Mouse (Mus musculus) CH12.LX (cell line): ENCODE measurements around the gene Grid2. TPM values are rescaled to one million over a fixed set of nuclear protein-coding genes. Genes with fewer than 3 reads are reported as not detected.

Experiments used
- DNase-seq: peaks from one replicate; pipeline ENCODE4 v3.0.0-alpha.2; 2013; ENCODE audit errors: extremely low read depth
- H3K27ac ChIP-seq: 2 replicates; pipeline ENCODE4 v1.5.1; 2012; ENCODE audit warnings: low read depth, mild to moderate bottlenecking, control low read depth, moderate library complexity; ENCODE audit not compliant: insufficient read depth
- H3K27me3 ChIP-seq: replicated peaks from 2 replicates; pipeline ENCODE3; 2012; ENCODE audit warnings: inconsistent platforms
- H3K36me3 ChIP-seq, 2 experiments: replicated peaks in 1 of 2; 2 replicates each; pipeline versions ENCODE3 to v1.6.1; 2012; ENCODE audit warnings: inconsistent platforms in 1 of 2, low read length in 1 of 2, mild to moderate bottlenecking in 1 of 2, mixed read lengths in 1 of 2, moderate library complexity in 1 of 2; ENCODE audit not compliant: control insufficient read depth in 1 of 2, insufficient read depth in 1 of 2
- H3K4me1 ChIP-seq, 2 experiments: 2 replicates each; pipeline ENCODE4 v1.6.1; 2012; ENCODE audit warnings: inconsistent platforms in 1 of 2, moderate library complexity in 1 of 2; ENCODE audit not compliant: insufficient read depth in 2 of 2, control insufficient read depth in 1 of 2
- H3K4me2 ChIP-seq: 2 replicates; pipeline ENCODE4 v1.6.1; 2012; ENCODE audit warnings: low read depth, mild to moderate bottlenecking, control low read depth; ENCODE audit not compliant: poor library complexity, insufficient read depth, severe bottlenecking
- H3K4me3 ChIP-seq, 3 experiments: fragments of 150-350 bp in 1 of 3; sonication (generic) in 1 of 3; replicated peaks in 1 of 3; 2 replicates each; pipeline versions ENCODE3 to v1.5.1; 2011 to 2012; ENCODE audit warnings: low read depth in 2 of 3, low read length in 2 of 3, mild to moderate bottlenecking in 2 of 3, moderate library complexity in 2 of 3, control low read depth in 1 of 3, improper control_type of control experiment in 1 of 3, inconsistent platforms in 1 of 3, mixed read lengths in 1 of 3; ENCODE audit not compliant: poor library complexity in 1 of 3
- H3K79me2 ChIP-seq: replicated peaks from 2 replicates; pipeline ENCODE4 v1.6.1; 2012; ENCODE audit warnings: mild to moderate bottlenecking, moderate library complexity; ENCODE audit not compliant: control insufficient read depth, poor library complexity, insufficient read depth, severe bottlenecking; ENCODE audit errors: extremely low read depth
- H3K9ac ChIP-seq: 2 replicates; pipeline ENCODE4 v1.6.1; 2012; ENCODE audit warnings: low read depth, mild to moderate bottlenecking, control low read depth, moderate library complexity; ENCODE audit not compliant: insufficient read depth
- H3K9me3 ChIP-seq: replicated peaks from 2 replicates; pipeline ENCODE3; 2012; ENCODE audit warnings: low read length, inconsistent platforms, mixed read lengths
- BHLHE40 ChIP-seq: IDR thresholded peaks from 2 replicates; pipeline ENCODE4 v1.6.1; 2011; ENCODE audit warnings: mild to moderate bottlenecking, low read depth, low read length, improper control_type of control experiment
- CHD1 ChIP-seq: IDR thresholded peaks from 2 replicates; pipeline ENCODE4 v1.6.1; 2012; ENCODE audit warnings: low read depth, low read length, improper control_type of control experiment, inconsistent platforms
- CHD2 ChIP-seq: IDR thresholded peaks from 2 replicates; pipeline ENCODE4 v1.6.1; 2011; ENCODE audit warnings: low read length, improper control_type of control experiment
- E2F4 ChIP-seq: IDR thresholded peaks from 2 replicates; pipeline ENCODE4 v1.6.1; 2011; ENCODE audit warnings: low read depth, low read length, improper control_type of control experiment; ENCODE audit not compliant: insufficient replicate concordance
- EP300 ChIP-seq: IDR thresholded peaks from 2 replicates; pipeline ENCODE4 v1.6.1; 2011; ENCODE audit warnings: low read length, improper control_type of control experiment
- IRF4 ChIP-seq: IDR thresholded peaks from 2 replicates; pipeline ENCODE4 v1.6.1; 2014; ENCODE audit warnings: low read depth, mild to moderate bottlenecking, inconsistent platforms, low read length, improper control_type of control experiment
- JUN ChIP-seq: IDR thresholded peaks from 2 replicates; pipeline ENCODE4 v1.6.1; 2011; ENCODE audit warnings: low read depth, mild to moderate bottlenecking, low read length, improper control_type of control experiment, moderate library complexity; ENCODE audit not compliant: insufficient read depth
- JUND ChIP-seq: conservative IDR thresholded peaks from 2 replicates; pipeline ENCODE4 v1.6.1; 2011; ENCODE audit warnings: low read depth, low read length, improper control_type of control experiment
- KAT2A ChIP-seq: IDR thresholded peaks from 2 replicates; pipeline ENCODE4 v1.6.1; 2012; ENCODE audit warnings: low read length, improper control_type of control experiment, inconsistent platforms; ENCODE audit not compliant: insufficient replicate concordance
- MAFK ChIP-seq: IDR thresholded peaks from 2 replicates; pipeline ENCODE4 v1.6.1; 2011; ENCODE audit warnings: low read length, improper control_type of control experiment; ENCODE audit not compliant: insufficient replicate concordance
- MAX ChIP-seq: IDR thresholded peaks from 2 replicates; pipeline ENCODE4 v1.6.1; 2011; ENCODE audit warnings: low read length, improper control_type of control experiment
- NELFE ChIP-seq: IDR thresholded peaks from 2 replicates; pipeline ENCODE4 v1.6.1; 2011; ENCODE audit warnings: low read depth, low read length, improper control_type of control experiment
- NRF1 ChIP-seq: IDR thresholded peaks from 2 replicates; pipeline ENCODE4 v1.6.1; 2014; ENCODE audit warnings: low read depth, mild to moderate bottlenecking, inconsistent platforms, low read length, improper control_type of control experiment, moderate library complexity
- PAX5 ChIP-seq: IDR thresholded peaks from 2 replicates; pipeline ENCODE4 v1.6.1; 2012; ENCODE audit warnings: low read length, inconsistent platforms, mixed read lengths
- POLR2A ChIP-seq: IDR thresholded peaks from 2 replicates; pipeline ENCODE4 v1.6.1; 2011; ENCODE audit warnings: low read depth, mild to moderate bottlenecking, improper control_type of control experiment, low read length
- POLR2AphosphoS2 ChIP-seq: IDR thresholded peaks from 2 replicates; pipeline ENCODE4 v1.6.1; 2011; ENCODE audit warnings: low read depth, low read length, improper control_type of control experiment
- RCOR1 ChIP-seq: conservative IDR thresholded peaks from 2 replicates; pipeline ENCODE4 v1.6.1; 2012; ENCODE audit warnings: low read depth, mild to moderate bottlenecking, inconsistent platforms, low read length, improper control_type of control experiment
- TCF12 ChIP-seq: IDR thresholded peaks from 2 replicates; pipeline ENCODE4 v1.6.1; 2014; ENCODE audit warnings: low read depth, mild to moderate bottlenecking, inconsistent platforms, low read length, improper control_type of control experiment
- UBTF ChIP-seq: IDR thresholded peaks from 2 replicates; pipeline ENCODE4 v1.6.1; 2012; ENCODE audit warnings: low read depth, mild to moderate bottlenecking, inconsistent platforms, low read length, improper control_type of control experiment, moderate library complexity
- USF1 ChIP-seq: IDR thresholded peaks from 2 replicates; pipeline ENCODE4 v1.6.1; 2014; ENCODE audit warnings: low read depth, mild to moderate bottlenecking, inconsistent platforms, low read length, improper control_type of control experiment
- ZMIZ1 ChIP-seq: IDR thresholded peaks from 2 replicates; pipeline ENCODE4 v1.6.1; 2012; ENCODE audit warnings: low read depth, mild to moderate bottlenecking, inconsistent platforms, low read length, improper control_type of control experiment
- ZNF384 ChIP-seq: IDR thresholded peaks from 2 replicates; pipeline ENCODE4 v1.6.1; 2012; ENCODE audit warnings: low read depth, low read length, improper control_type of control experiment, inconsistent platforms
- dilution Hi-C: fragments of 300-500 bp; cut with MboI; formaldehyde crosslinking; loops from 2 replicates; pipeline ENCODE4 v1.14.3; 2020; ENCODE audit warnings: low sequenced_read_pairs; ENCODE audit not compliant: extremely low pct_unique_long_range_greater_than_20kb, extremely low pct_ligation_motif_present
- in situ Hi-C: fragments of 300-500 bp; cut with MboI; formaldehyde crosslinking; loops from 3 replicates; pipeline ENCODE4 v1.14.3; 2019; ENCODE audit warnings: low sequenced_read_pairs, low pct_ligation_motif_present, low pct_unique_long_range_greater_than_20kb, mixed read lengths
- polyA plus RNA-seq: library from polyadenylated mRNA; unstranded; fragments of >175 nt; gene quantifications from 2 replicates; pipeline ENCODE4 v1.2.1, GENCODE M21; 2012; ENCODE audit warnings: low read depth; ENCODE audit not compliant: insufficient read length
- total RNA-seq, 2 experiments: library from RNA; depleted of rRNA; stranded (reverse); fragments of 300-350 nt in 1 of 2; fragments of >200 nt in 1 of 2; gene quantifications; 2 replicates each; pipeline ENCODE4 v1.2.3; 2012 to 2014

Grid2 gene
- total and polyA plus RNA-seq, 3 experiments: not detected

DNA sequence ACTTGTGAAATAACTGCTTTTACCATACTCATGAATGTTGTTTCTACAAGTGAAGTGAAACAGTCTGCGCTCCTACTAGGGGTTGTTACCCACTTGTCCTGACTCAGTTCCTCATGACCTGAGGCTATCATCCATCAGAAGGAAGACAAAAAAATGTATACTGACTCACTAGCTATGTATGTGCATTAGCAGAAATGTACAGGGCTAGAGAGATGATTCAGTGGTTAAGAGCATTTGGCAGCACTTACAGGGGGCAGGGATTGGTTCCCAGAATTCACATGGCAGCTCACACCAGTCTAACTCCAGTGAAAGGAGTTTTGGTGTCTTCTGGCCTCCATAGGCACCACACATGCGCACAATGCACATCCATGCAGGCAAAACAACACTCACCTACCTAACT lies 642.5 kb downstream of the Grid2 start:
- Histone ChIP-seq H3K9ac (no peak overlapping the region), H3K4me3 (no peak overlapping the region)
- in situ Hi-C loops: no loop called here

GRCm38 (mm10) chr6:63917035-63917570 lies 661.4 kb downstream of the Grid2 start:
- H3K9me3 ChIP-seq: peaks cover 11% of the 10 kb centered on the region
- dilution Hi-C loops (no loop called here), in situ Hi-C loops (no loop called here)
- no peaks in the 10 kb centered on the region for H3K36me3 ChIP-seq
- TF ChIP-seq IRF4 (no peak), TCF12 (no peak), MAX (no peak), JUN (no peak), PAX5 (no peak), E2F4 (no peak), ZMIZ1 (no peak), JUND (no peak), USF1 (no peak), POLR2A (no peak), POLR2AphosphoS2 (no peak), ZNF384 (no peak), BHLHE40 (no peak), CHD2 (no peak)
- TF ChIP-seq, all 38 proteins: peak for 0
- Histone ChIP-seq H3K79me2 (no peaks in the 10 kb centered on the region), H3K27ac (no peak overlapping the region), H3K4me3 (no peak overlapping the region), H3K4me2 (no peak overlapping the region), H3K27me3 (no peaks in the 10 kb centered on the region), H3K9ac (no peak overlapping the region), H3K4me1 (no peaks in the 10 kb centered on the region)
- no peak for DNase-seq

More for the DNA sequence above, 642.5 kb downstream of the Grid2 start:
- Histone ChIP-seq H3K4me1 (no peaks in the 10 kb centered on the region), H3K4me2 (no peak overlapping the region), H3K36me3 (no peaks in the 10 kb centered on the region), H3K27me3 (no peaks in the 10 kb centered on the region), H3K9me3 (peaks cover 22% of the 10 kb centered on the region), H3K79me2 (no peaks in the 10 kb centered on the region), H3K27ac (no peak overlapping the region)
- TF ChIP-seq MAFK: no peak
- TF ChIP-seq POLR2A: no peak
- TF ChIP-seq RCOR1: no peak
- dilution Hi-C loops: no loop called here
- no peak for DNase-seq

DNA sequence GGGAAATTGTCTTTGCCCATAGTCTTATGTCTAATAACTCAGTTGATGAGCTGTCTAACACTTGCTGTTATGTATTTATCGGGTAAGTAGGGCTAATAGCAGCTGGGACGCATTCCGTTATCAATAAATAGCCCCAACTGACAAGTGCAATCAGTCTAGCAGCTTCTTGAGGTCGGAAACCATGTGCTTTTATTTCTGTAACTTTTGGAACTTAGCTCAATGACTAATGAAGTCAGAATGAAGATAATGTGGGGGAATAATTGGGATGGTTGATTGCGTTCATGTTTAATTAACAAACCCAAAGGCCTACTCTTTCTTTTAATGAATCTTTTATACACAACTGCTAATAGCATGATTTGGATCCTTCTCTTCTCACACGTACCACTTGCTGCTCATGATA lies 666.3 kb downstream of the Grid2 start:
- H3K4me2 ChIP-seq: no peak overlapping the region
- DNase-seq: no peak
- no peak overlapping the region for H3K9ac ChIP-seq
- dilution Hi-C loops: no loop called here
- TF ChIP-seq EP300: no peak
- TF ChIP-seq CHD1: no peak
- no peak for TF ChIP-seq UBTF
- no peak for TF ChIP-seq KAT2A
- TF ChIP-seq BHLHE40: no peak
- no peak for TF ChIP-seq NRF1
- no peak for TF ChIP-seq IRF4
- no peak for TF ChIP-seq POLR2AphosphoS2
- no peak for TF ChIP-seq NELFE
- TF ChIP-seq, all 38 proteins: peak for 0
- H3K9me3 ChIP-seq: peaks cover 20% of the 10 kb centered on the region
- H3K4me1 ChIP-seq: no peaks in the 10 kb centered on the region
- no peaks in the 10 kb centered on the region for H3K79me2 ChIP-seq
- no peaks in the 10 kb centered on the region for H3K27me3 ChIP-seq
- in situ Hi-C loops: no loop called here
- no peak overlapping the region for H3K4me3 ChIP-seq
- no peaks in the 10 kb centered on the region for H3K36me3 ChIP-seq
- no peak overlapping the region for H3K27ac ChIP-seq
